Mouse (Mus musculus): ENCODE data around the gene C2cd3. TPM values are rescaled to one million over a fixed set of nuclear protein-coding genes. Genes with fewer than 3 reads are reported as not detected.

Gene C2cd3
- total and polyA plus RNA-seq, 3 experiments: 6.6 to 8.4 (median 7.0) TPM

- peak overlapping the region; percentile 96 for H3K27ac ChIP-seq
- peak; percentile 90 to 92 for DNase-seq
- no peaks in the 10 kb centered on the region for H3K79me2 ChIP-seq (replicated peaks; ENCODE audit: control insufficient read depth, insufficient read depth, low read length)
- intact Hi-C loops (cut with DNase I): loop anchor here (2.0 kb wide), 2 partner anchors 27 to 35 kb away; partner anchors contain the start of gene Ucp2
- peak overlapping the region; percentile 39 for H3K9ac ChIP-seq (ENCODE audit: low read depth, low read length)
- WGBS: 3% methylated on average over 5 of the region's 5 CpGs
- TF ChIP-seq EP300 (IDR thresholded peaks at IDR 0.05; ENCODE audit: insufficient read depth, low read depth, low read length) (peak; percentile 83; the same call in 1 of the 2 replicates), POLR2A (IDR thresholded peaks at IDR 0.05; ENCODE audit: insufficient read depth, low read depth, low read length) (no peak; the same call in 1 of the 2 replicates)
- peaks cover 13% of the 10 kb centered on the region for H3K36me3 ChIP-seq (ENCODE audit: control insufficient read depth, insufficient read depth, low read length)
- H3K4me1 ChIP-seq (ENCODE audit: control insufficient read depth, insufficient read depth, low read length): peaks cover 32% of the 10 kb centered on the region
- no peaks in the 10 kb centered on the region for H3K27me3 ChIP-seq (ENCODE audit: control insufficient read depth, insufficient read depth, low read length)
- peak overlapping the region; percentile 22; the same call in 1 of the 2 replicates for H3K4me3 ChIP-seq
Observed at GRCm38 (mm10) chr7:100465656-100466309, 93.8 kb downstream of the C2cd3 start.

GRCm38 (mm10) chr7:100466781-100467510 lies 94.9 kb downstream of the C2cd3 start:
- TF ChIP-seq POLR2A (IDR thresholded peaks at IDR 0.05; ENCODE audit: insufficient read depth, low read depth, low read length): no peak
- TF ChIP-seq EP300 (IDR thresholded peaks at IDR 0.05; ENCODE audit: insufficient read depth, low read depth, low read length): no peak
- Histone ChIP-seq H3K27ac (peak overlapping the region; percentile 17; the same call in 1 of the 2 replicates), H3K27me3 (ENCODE audit: control insufficient read depth, insufficient read depth, low read length) (no peaks in the 10 kb centered on the region), H3K79me2 (replicated peaks; ENCODE audit: control insufficient read depth, insufficient read depth, low read length) (no peaks in the 10 kb centered on the region), H3K9ac (ENCODE audit: low read depth, low read length) (no peak overlapping the region), H3K4me3 (no peak overlapping the region), H3K36me3 (ENCODE audit: control insufficient read depth, insufficient read depth, low read length) (peaks cover 10% of the 10 kb centered on the region), H3K4me1 (ENCODE audit: control insufficient read depth, insufficient read depth, low read length) (peaks cover 24% of the 10 kb centered on the region)
- 84% methylated on average over 11 of the region's 11 CpGs for WGBS
- intact Hi-C loops (cut with DNase I): no loop called here
- no peak for DNase-seq

- H3K9ac ChIP-seq (ENCODE audit: low read depth, low read length): no peak overlapping the region
- no peak overlapping the region for H3K27ac ChIP-seq
- DNase-seq: no peak
- H3K27me3 ChIP-seq (ENCODE audit: control insufficient read depth, insufficient read depth, low read length): no peaks in the 10 kb centered on the region
- peaks cover 17% of the 10 kb centered on the region for H3K4me1 ChIP-seq (ENCODE audit: control insufficient read depth, insufficient read depth, low read length)
- TF ChIP-seq EP300 (IDR thresholded peaks at IDR 0.05; ENCODE audit: insufficient read depth, low read depth, low read length): no peak
- no peaks in the 10 kb centered on the region for H3K79me2 ChIP-seq (replicated peaks; ENCODE audit: control insufficient read depth, insufficient read depth, low read length)
- 85% methylated on average over 6 of the region's 6 CpGs for WGBS
- H3K36me3 ChIP-seq (ENCODE audit: control insufficient read depth, insufficient read depth, low read length): peaks cover 7% of the 10 kb centered on the region
- no peak overlapping the region for H3K4me3 ChIP-seq
- intact Hi-C loops (cut with DNase I): no loop called here
Observed at GRCm38 (mm10) chr7:100468761-100469160, 96.7 kb downstream of the C2cd3 start.

GRCm38 (mm10) chr7:100469502-100469901 lies 97.5 kb downstream of the C2cd3 start:
- no peak for TF ChIP-seq CTCF (IDR thresholded peaks at IDR 0.05)
- TF ChIP-seq POLR2A (IDR thresholded peaks at IDR 0.05; ENCODE audit: insufficient read depth, low read depth, low read length): no peak
- no peak for TF ChIP-seq EP300 (IDR thresholded peaks at IDR 0.05; ENCODE audit: insufficient read depth, low read depth, low read length)
- DNase-seq: no peak
- intact Hi-C loops (cut with DNase I): no loop called here
- Histone ChIP-seq H3K79me2 (replicated peaks; ENCODE audit: control insufficient read depth, insufficient read depth, low read length) (no peaks in the 10 kb centered on the region), H3K4me1 (ENCODE audit: control insufficient read depth, insufficient read depth, low read length) (peaks cover 15% of the 10 kb centered on the region), H3K9ac (ENCODE audit: low read depth, low read length) (no peak overlapping the region), H3K27ac (no peak overlapping the region), H3K27me3 (ENCODE audit: control insufficient read depth, insufficient read depth, low read length) (no peaks in the 10 kb centered on the region), H3K36me3 (ENCODE audit: control insufficient read depth, insufficient read depth, low read length) (peaks cover 6% of the 10 kb centered on the region), H3K4me3 (no peak overlapping the region)
- 87% methylated on average over 1 of the region's 1 CpGs for WGBS

- WGBS: 81% methylated on average over 11 of the region's 11 CpGs
- H3K4me1 ChIP-seq (ENCODE audit: control insufficient read depth, insufficient read depth, low read length): peaks cover 6% of the 10 kb centered on the region
- intact Hi-C loops (cut with DNase I): no loop called here
- H3K27ac ChIP-seq: no peak overlapping the region
- no peak for TF ChIP-seq CTCF (IDR thresholded peaks at IDR 0.05)
- TF ChIP-seq EP300 (IDR thresholded peaks at IDR 0.05; ENCODE audit: insufficient read depth, low read depth, low read length): no peak
- no peak for TF ChIP-seq POLR2A (IDR thresholded peaks at IDR 0.05; ENCODE audit: insufficient read depth, low read depth, low read length)
- H3K27me3 ChIP-seq (ENCODE audit: control insufficient read depth, insufficient read depth, low read length): no peaks in the 10 kb centered on the region
- no peak overlapping the region for H3K9ac ChIP-seq (ENCODE audit: low read depth, low read length)
- no peak for DNase-seq
- H3K36me3 ChIP-seq (ENCODE audit: control insufficient read depth, insufficient read depth, low read length): peaks cover 2% of the 10 kb centered on the region
- no peak overlapping the region for H3K4me3 ChIP-seq
- no peaks in the 10 kb centered on the region for H3K79me2 ChIP-seq (replicated peaks; ENCODE audit: control insufficient read depth, insufficient read depth, low read length)
Observed at GRCm38 (mm10) chr7:100470796-100471406, 98.9 kb downstream of the C2cd3 start.

GRCm38 (mm10) chr7:100471407-100471797 lies 99.4 kb downstream of the C2cd3 start:
- H3K27me3 ChIP-seq (ENCODE audit: control insufficient read depth, insufficient read depth, low read length): no peaks in the 10 kb centered on the region
- 68% methylated on average over 1 of the region's 1 CpGs for WGBS
- H3K4me3 ChIP-seq: no peak overlapping the region
- intact Hi-C loops (cut with DNase I): no loop called here
- no peak for TF ChIP-seq CTCF (IDR thresholded peaks at IDR 0.05)
- no peak for TF ChIP-seq POLR2A (IDR thresholded peaks at IDR 0.05; ENCODE audit: insufficient read depth, low read depth, low read length)
- no peak for TF ChIP-seq EP300 (IDR thresholded peaks at IDR 0.05; ENCODE audit: insufficient read depth, low read depth, low read length)
- H3K79me2 ChIP-seq (replicated peaks; ENCODE audit: control insufficient read depth, insufficient read depth, low read length): no peaks in the 10 kb centered on the region
- no peak overlapping the region; the same call in 1 of the 2 replicates for H3K27ac ChIP-seq
- H3K36me3 ChIP-seq (ENCODE audit: control insufficient read depth, insufficient read depth, low read length): no peaks in the 10 kb centered on the region
- H3K4me1 ChIP-seq (ENCODE audit: control insufficient read depth, insufficient read depth, low read length): peaks cover 4% of the 10 kb centered on the region; the same call in 1 of the 2 replicates
- DNase-seq: no peak
- H3K9ac ChIP-seq (ENCODE audit: low read depth, low read length): no peak overlapping the region
